Mouse (Mus musculus) lung, postnatal 36 days (tissue): Measurements from ENCODE around the gene Gm11077.
A peak's percentile ranks its signal among the peaks of the same experiment; 100 is the strongest.

Experiments
- DNase-seq: peaks from one replicate; pipeline ENCODE4 v3.0.0; 2022; ENCODE audit warnings: mixed read lengths

Gene Gm11077

GRCm38 (mm10) chr6:140750371-140751080 is 21.4 kb downstream of the Gm11077 start:
- peak; percentile 3 for DNase-seq

- DNase-seq: peak; percentile 68
These were observed 37.3 kb downstream of the Gm11077 start for GRCm38 (mm10) chr6:140766365-140766764.

GRCm38 (mm10) chr6:140767237-140767636 is 38.2 kb downstream of the Gm11077 start:
- DNase-seq: no peak

- DNase-seq: no peak
These were observed 39.1 kb downstream of the Gm11077 start for GRCm38 (mm10) chr6:140768180-140768579.

GRCm38 (mm10) chr6:140768859-140769640 is 40.0 kb downstream of the Gm11077 start:
- DNase-seq: no peak

- DNase-seq: no peak
These were observed 47.2 kb downstream of the Gm11077 start for GRCm38 (mm10) chr6:140776274-140776673.

GRCm38 (mm10) chr6:140782524-140782923 is 53.4 kb downstream of the Gm11077 start:
- DNase-seq: no peak

- DNase-seq: peak; percentile 66
These were observed 57.0 kb downstream of the Gm11077 start for GRCm38 (mm10) chr6:140786058-140786457.

- peak; percentile 33 for DNase-seq
These were observed 60.8 kb downstream of the Gm11077 start for GRCm38 (mm10) chr6:140789850-140790249.

- DNase-seq: no peak
These were observed 64.7 kb downstream of the Gm11077 start for GRCm38 (mm10) chr6:140793676-140794262.

- no peak for DNase-seq
These were observed 69.8 kb downstream of the Gm11077 start for GRCm38 (mm10) chr6:140798841-140799240.

- peak; percentile 38 for DNase-seq
These were observed 70.5 kb downstream of the Gm11077 start for GRCm38 (mm10) chr6:140799435-140800040.

- DNase-seq: no peak
These were observed 71.5 kb downstream of the Gm11077 start for GRCm38 (mm10) chr6:140800587-140800986.
